Mouse (Mus musculus) kidney, postnatal 36 days (tissue): ENCODE data around the gene Cyp2d11.
A peak's percentile ranks its signal among the peaks of the same experiment; 100 is the strongest.
"Not testable (repeated sequence)": the region's sequence is repeated elsewhere in the genome, so short reads cannot be mapped to it uniquely, and the experiment has no call there.

Experiments used
- DNase-seq, 2 experiments: peaks; one replicate each; pipeline ENCODE4 v3.0.0; 2021 to 2022; ENCODE audit warnings: mixed read lengths in 2 of 2

Gene Cyp2d11

DNA sequence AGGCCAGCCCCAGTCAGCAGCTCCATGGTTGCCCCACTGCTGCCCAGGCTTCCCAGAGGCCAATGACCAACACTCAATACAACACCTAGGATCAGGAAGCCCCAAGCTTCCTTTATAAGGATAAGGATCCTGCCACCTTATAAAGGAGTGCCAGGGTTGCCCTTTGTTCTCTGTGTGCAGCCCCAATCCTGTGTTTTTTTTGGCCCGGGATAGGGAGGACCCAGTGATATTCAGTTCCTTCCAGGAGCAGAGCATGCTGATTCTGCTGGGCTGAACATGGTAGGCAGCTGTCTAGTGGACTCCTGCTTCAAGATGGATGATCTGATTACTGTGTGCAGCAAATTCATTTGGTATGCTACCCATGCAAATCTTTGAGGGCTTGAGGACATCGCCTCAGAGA lies at the start of gene Cyp2d11:
Gene Cyp2d11 (minus strand): TSS at position 101 of the 400 bp plus-strand sequence.
- not testable (repeated sequence) for DNase-seq

DNA sequence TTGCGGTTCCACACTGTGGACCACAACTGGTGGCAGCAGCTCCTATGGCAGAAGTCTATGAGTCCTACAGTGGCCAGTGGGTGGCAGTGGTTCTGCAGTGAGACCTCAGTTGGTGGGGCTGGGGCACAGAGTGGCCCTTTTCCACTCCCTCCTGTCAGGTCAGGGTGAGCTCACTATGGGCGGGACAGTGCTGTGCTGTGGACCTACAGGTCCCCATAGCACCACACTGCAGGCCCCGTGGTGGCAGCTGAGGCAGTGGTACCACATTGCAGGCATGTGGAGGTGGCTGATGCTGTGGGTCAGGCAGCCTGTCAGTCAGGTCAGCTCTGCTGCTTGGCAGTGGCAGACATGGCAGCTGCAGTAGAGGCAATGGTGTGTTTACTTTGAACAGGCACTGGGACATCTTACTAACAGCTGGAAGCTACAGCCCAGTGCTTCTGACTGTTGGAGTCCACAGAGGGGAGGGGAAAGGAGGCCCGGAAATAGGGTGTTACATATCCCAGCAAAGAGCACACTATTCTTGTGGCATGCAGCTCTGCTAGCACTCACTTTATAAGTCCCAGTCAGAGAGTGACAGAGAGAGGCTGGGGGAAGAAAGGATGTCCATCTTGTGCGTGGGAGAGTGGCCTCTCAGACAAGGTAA lies 44.3 kb upstream of the Cyp2d11 start:
- DNase-seq: peak; percentile 39 to 65

DNA sequence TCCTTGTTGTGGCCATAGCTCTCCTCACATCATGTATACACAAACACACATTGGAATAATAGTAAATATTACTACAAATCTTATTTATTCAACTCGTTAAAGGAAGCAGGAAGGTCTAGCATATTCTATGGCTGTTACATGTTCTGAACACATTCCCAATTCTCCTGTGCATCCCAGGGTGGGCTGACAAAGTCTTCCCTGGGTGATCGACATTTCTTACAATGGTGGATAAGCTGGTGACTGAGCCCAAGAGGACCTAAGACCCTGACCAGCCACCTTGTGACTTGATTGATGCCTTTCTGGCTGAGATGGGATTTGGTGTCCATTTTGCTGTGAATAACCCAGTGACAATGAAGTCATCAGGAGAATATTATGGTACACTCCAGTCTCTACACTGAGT lies 41.8 kb upstream of the Cyp2d11 start:
- no peak for DNase-seq

DNA sequence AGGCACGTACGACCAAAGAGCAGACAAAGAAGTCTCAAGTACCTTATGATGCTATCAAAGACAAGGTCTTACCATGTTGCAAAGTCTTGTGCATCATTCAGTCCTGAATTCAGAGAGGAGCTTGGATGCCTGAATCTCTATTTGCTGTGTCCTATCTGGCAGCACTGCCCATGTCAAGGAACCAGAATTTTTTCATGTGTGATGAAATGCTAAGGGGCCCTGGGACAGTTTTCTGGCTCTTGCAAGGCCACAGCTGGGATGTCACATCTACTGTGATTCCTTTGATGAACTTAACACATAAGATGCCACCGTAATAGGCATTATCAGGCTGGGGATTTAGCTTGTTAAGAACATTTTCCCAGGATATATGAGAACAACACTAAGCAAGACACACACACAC lies 41.2 kb upstream of the Cyp2d11 start:
- DNase-seq: no peak

DNA sequence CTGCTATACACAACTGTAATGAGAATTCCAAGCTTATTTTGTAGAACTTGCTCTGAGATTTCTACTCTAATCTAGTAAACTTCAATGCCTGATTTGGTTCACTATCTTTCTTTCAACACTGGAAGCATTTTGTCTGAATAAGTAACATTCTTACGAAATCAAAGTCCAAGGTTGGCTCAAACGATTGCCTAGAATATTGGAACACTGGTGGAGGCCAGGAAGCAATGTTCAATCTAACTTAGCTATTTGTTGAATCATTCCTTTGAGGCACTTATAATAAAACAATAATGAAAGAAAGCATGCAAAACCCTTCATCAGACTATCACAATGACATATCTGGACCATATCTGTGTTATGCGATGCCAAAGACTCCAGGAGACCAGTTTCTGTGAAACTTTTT lies 40.7 kb upstream of the Cyp2d11 start:
- no peak for DNase-seq

DNA sequence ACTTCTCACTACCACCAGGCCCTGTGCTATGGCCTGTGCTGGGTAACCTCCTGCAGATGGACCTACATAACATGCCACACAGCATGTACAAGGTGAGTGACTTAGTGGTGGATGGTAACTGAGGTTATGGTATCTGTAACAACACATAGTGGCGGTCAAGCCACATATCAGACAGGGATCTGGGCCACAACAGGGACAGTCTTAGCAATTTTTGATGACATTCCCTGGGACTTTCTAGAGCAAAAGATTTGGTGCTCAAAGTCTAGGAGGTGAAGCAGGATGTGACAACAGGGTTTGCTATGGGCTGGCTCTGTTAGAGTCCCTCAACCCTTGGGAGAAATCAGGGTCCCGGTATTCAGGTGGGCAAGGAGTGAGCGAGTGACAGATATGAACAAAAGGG lies 39.8 kb upstream of the Cyp2d11 start:
- DNase-seq: no peak

DNA sequence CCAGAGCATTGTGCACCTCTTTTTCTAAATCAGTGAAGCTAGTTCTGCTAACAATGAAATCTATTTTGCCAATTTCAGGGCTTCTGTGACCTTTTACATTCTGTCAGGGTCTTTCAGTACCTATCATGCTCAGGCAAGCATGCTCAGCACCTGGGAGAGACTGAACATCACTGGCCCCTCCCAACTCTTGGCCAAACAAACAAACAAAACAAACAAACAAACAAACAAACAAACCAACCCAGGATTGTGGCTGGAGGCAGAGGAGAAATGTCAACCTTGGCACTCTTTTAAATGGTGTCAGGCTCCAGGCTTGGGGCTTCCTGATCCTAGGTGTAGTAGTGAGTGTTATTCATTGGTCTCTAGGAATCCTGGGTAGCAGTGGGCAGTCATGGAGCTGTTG lies 39.3 kb upstream of the Cyp2d11 start, which contains the start of gene Cyp2d9:
Gene Cyp2d9 (plus strand): TSS at position 301 of the 400 bp plus-strand sequence.
- no peak for DNase-seq

DNA sequence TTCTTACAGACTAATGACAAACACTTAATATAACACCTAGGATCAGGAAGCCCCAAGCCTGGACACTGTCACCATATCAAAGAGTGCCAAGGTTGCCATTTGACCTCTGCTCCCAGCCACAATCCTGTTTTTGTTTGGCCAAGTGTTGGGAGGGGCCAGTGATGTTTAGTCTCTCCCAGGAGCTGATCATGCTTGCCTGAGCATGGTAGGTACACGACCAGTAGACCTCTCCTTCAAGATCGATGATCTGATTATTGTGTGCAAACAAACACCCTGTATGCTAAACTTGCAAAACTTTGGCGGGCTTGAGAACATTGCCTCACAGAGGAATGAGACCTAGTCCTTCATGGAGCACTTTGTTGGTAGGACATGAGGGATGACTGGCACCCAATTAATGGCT lies 29.6 kb upstream of the Cyp2d11 start:
- no peak for DNase-seq

DNA sequence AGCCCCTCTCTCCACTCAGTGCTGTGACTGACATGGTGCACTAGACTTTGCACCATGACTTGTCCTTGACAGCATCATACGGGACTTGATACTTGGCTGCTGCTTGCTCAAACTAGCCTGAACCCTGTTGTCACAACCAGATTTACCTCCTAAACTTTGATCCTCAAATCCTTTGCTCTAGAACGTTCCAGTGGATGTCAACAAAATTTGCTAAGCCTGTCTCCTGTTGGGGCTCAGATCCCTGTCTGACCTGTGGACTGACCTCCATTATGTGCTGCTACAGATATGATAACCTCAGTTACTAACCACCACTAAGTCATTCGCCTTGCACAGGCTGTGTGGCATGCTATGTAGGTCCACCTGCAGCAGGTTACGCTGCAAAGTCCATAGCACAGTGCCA lies 29.1 kb upstream of the Cyp2d11 start:
- no peak for DNase-seq

DNA sequence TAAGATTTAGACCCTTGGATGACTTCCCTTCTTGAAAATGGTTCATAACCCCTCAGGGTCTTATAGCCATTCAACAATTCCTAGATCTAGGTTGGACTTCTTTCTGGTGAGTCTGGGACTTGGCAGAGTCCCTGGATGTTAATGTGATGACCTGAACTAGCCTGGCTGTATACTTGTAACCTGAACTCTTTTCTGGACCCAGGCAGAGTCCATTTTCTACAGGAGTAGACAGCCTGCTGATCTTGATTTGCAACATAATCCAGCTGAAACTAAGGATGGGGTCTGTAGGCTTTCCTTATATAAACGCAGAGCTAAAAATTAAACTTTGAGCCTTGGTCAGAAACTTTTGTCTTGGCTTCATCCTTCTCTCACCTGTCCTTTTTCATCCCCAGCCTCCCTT lies 24.8 kb upstream of the Cyp2d11 start:
- peak in 1 of 2 experiments; percentile 19 for DNase-seq

DNA sequence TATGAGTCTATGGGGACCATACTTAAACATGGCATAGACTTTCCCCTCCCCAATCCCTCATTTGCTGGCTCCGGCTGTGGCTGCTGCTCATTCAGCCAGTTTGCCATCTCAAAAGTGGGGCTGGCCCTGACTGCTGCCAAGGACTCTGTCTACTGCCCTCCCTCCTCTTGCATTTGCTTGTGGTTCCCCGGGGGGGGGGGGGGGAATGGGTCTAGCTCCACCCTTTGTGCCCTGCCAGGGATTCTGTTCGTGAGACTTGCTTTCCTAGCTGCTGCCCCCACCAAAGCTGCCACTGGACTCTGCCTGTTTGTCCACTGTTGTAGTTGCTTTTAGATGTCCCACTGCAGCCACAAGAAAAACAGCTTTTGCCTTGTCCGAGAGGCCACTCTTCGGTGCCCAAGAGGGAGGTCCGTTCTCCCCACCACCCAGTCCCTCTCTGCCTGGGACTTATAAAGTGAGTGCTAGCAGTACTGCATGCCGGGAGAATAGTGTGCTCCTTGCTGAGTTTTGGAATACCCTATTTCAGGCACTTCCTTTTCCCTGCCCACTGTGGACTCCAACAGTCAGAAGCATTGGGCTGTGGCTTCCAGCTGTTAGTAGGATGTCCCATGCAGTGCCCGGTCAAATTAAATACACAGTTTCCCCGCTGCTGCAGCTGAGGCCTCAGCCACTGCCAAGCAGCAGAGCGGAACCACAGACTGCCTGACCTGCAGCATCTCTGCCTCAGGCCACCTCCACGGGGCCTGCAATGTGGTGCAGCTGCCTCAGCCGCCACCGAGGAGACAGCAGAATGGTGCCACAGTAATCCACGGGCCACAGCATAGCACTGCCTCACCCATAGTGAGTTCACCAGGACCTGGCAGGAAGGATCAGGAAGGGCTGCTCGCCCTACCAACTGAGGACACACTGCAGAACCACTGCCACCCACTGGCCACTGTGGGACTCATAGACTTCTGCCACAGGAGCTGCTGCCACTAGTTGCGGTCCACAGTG lies 23.3 kb upstream of the Cyp2d11 start:
- DNase-seq: peak; percentile 93 to 94

DNA sequence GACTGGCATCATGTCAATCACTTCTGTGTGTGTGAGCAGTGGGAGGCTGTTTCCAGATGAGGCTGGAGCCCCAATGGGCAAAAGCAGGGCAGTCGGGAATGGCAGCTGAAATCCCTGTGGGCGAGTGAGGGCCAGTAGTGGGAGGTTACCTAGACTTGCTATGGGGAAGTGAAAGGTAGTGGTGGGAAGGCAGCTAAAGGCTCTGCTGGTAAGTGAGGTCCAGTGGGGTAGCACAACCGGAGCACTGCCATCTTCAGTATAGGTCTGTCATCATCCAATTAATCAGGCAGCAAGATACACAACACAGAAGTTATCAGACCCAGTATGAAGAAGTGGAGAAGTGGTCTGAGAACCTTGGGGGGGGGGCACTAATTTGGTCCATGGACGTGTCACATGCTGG lies 13.7 kb upstream of the Cyp2d11 start:
- DNase-seq: no peak

DNA sequence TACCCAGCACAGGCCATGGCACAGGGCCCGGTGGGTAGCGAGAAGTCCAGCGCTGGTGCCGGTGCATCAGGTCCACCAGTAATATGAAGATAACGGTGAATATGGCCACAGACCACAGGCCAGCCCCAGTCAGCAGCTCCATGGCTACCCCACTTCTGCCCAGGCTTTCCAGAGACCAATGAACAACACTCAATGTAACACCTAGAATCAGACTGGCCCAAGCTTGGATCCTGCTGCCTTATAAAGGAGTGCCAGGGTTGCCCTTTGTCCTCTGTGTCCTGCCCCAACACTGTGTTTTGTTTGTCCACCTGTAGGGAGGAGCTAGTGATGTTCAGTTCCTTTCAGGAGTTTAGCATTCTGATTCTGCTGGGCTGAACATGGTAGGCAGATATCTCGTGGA lies 13.2 kb upstream of the Cyp2d11 start, which contains the start of gene Cyp2d10:
Gene Cyp2d10 (minus strand): TSS at position 215 of the 400 bp plus-strand sequence.
- DNase-seq: no peak

DNA sequence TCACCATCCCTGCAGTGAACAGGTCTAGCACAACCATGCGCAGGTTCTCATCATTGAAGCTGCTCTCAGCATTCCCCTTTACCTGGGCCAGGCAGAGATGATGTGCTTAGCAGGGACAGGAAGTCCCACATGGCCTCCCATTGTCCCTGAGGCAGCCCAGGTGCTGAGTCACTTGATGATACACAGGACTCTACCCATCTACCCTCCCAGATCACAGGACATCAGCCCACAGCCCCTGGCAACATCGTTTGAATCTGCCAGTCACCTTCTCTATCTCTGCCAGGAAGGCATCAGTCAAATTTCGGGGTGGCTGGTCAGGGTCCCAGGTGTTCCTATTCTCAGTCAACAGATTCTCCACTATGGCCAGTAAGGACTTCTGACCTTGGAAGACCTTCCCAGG lies 10.3 kb upstream of the Cyp2d11 start:
- no peak for DNase-seq

DNA sequence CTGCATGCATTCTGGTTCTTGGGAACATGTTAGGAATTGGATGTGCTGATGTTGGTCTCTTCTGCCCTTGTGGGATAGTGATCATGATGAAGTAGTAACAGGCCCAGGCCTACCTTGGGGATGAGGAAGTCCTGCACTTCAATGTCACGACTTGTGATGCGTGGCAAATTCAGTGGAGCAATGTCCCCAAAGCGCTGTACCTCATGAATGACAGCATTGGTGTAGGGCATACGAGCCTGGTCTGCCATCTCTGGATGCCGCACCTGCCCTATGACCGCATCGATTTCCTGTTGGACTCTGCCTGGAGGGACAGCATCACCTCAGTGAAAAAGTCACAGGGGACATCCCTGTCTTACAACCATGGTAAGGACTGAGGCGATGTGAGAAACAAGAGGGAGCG lies 9.8 kb upstream of the Cyp2d11 start:
- no peak for DNase-seq

DNA sequence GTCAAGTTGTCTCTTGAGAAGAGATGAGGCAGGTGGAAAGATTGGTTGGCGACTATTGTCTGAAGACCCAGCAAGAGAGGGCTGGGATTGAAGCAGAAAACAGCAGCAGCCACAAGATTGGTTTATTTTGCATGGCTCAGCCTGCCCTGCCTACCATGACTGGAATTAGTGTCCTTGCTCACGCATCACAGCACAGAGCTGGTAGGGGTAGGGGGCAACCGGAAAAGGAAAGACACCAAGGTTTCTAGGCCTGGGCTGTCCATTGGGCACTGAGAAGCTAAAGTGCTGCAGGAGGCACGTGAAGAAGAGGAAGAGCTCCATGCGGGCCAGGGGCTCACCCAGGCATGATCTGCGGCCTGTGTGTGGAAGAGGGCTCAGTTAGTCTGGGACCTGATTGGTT lies 8.9 kb upstream of the Cyp2d11 start:
- no peak for DNase-seq

DNA sequence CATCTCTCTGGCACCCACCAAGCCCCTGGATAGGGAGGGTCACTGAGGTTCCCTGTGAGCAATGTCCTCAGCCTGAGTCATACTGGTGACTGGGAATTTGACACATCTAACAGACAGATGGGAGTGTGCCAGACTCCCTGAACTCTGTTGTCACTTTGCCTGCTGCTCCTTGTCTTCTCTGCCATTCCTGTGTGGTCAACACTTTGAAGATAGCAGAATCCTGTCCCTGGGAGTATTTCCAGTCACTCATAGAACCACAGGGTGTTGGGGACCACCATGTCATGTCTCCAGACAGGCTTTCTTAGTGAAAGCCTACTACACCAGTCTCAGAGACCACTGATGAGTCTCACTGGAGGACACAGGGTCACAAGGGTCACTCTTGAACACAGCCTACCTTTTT lies 8.3 kb upstream of the Cyp2d11 start:
- DNase-seq: no peak

DNA sequence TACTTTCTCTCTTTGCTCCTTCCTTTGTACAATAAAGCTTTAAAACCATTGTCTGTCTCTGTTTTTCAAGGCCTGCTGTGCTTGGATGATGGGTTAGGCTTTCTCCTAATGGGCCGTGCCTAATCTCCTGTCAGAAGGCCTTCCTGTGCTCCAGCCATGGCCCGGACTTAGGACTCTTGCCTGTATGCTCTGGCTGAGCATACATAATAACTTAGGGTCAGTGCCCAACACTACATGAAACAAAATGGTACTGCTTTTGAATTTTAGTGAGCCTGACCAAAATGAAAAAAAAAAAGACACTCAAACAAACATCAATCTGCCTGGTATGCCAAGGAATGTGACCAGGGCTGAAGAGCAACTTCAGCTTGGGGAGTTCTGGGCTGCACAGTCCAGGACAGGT lies 7.7 kb upstream of the Cyp2d11 start:
- DNase-seq: no peak

DNA sequence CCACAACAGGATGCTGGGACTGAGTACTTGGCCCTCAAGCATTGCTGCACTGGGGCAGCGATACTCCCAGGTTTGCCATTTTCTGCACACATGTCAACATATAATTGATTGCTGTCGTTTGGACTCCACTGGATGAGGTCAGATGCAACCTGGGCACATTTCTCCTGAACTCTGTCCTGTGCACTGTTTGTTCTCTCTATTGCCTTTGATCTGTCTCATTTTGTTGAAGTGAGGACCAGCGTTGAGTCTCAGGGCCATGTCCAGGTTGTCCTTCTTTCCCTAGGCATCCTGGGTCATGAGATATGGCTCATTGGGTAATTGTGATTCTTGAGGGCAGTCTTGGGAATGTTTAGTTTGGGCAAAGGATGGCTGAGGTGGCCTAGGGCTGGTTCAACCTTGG lies 2.1 kb upstream of the Cyp2d11 start:
- DNase-seq: not testable (repeated sequence)

DNA sequence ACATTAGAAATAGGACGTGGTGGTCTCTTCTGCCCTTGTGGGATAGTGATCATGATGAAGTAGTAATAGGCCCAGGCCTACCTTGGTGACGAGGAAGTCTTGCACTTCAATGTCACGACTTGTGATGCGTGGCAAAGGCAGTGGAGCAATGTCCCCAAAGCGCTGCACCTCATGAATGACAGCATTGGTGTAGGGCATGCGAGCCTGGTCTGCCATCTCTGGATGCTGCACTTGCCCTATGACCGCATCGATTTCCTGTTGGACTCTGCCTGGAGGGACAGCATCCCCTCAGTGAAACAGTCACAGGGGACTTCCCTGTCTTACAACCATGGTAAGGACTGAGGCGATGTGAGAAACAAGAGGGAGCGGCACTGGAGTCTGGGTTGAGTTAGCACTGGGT lies 3.9 kb downstream of the Cyp2d11 start:
- not testable (repeated sequence) for DNase-seq

DNA sequence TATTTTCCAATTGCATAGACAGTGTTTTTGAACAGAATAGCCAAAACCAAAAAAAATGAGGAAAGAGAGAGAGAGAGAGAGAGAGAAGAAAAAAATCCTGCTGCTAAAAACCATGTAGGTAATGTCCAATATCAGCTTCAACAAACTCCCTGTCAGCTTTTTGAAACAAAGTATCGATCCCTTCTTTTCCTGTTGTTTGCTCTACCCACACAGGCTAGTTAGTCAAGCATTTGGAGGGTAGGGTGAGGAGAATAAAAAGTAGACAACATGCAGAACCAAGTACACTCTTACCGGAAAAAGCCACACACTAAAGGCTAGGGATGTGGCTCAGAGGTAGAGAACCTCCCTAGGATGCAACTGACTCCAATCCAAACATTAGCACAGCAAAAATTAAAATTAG lies 8.1 kb downstream of the Cyp2d11 start:
- no peak for DNase-seq

DNA sequence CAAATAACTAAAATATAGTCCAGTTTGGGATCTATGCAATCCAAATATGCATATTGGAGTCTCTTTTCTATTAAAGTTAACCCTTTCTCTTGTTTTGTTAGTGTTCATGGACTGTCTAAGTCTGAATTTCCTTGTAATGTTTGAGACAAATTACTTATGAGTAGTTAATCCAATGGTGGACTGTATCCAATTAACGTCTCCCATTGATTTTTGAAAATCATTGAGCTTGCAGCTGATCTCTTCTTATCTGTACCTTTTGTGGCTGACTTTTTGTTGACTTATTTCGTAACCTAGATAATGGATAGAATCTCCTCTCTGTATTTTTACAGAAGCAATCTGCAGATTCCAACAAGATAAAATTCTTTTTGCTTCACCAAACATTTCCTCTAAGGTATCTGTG lies 11.4 kb downstream of the Cyp2d11 start:
- no peak for DNase-seq

DNA sequence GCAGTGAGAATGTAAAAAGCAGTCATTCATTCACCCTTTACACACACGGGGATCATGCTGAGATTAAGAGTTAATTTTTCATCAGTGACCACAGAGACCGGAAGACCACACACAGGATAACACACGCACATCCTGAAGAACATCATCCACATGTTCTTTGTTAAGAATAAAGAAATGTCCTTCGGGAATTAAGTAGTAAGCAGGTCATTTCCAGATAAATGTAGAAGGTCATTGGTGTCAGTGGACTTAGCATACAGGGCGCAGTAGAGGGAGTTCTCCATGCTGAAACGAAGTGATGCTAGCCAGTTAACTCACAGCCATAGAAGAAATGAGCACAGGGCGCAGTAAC lies 13.1 kb downstream of the Cyp2d11 start:
- DNase-seq: no peak
